Mouse (Mus musculus) layer of hippocampus, adult 9-10 months (tissue): Measurements from ENCODE around the gene Fsip2.
A peak's percentile ranks its signal among the peaks of the same experiment; 100 is the strongest.

Experiments
- DNase-seq: peaks from one replicate; pipeline ENCODE4 v3.0.0; 2022; ENCODE audit warnings: low spot score

Fsip2 gene

GRCm38 (mm10) chr2:82943472-82943871 lies at the start of gene Fsip2:
Fsip2 (plus strand) TSS chr2:82943634.
- no peak for DNase-seq

- no peak for DNase-seq
Observed at GRCm38 (mm10) chr2:82963443-82963842, 20.0 kb downstream of the Fsip2 start.

GRCm38 (mm10) chr2:83025853-83026252 lies 82.4 kb downstream of the Fsip2 start:
- DNase-seq = no peak

GRCm38 (mm10) chr2:83052914-83053690 lies 109.7 kb downstream of the Fsip2 start:
- DNase-seq = peak; percentile 47
